Mouse (Mus musculus) right cerebral cortex, adult 18-20 months (tissue): Measurements from ENCODE around the gene Tedc1.
"Not testable (repeated sequence)": the region's sequence is repeated elsewhere in the genome, so short reads cannot be mapped to it uniquely, and the experiment has no call there.

Source experiments
- DNase-seq: peaks from one replicate; pipeline ENCODE4 v3.0.0; 2022; ENCODE audit warnings: mixed read lengths

Tedc1 gene

GRCm38 (mm10) chr12:113155076-113155771 is 997 bp upstream of the Tedc1 start:
- DNase-seq = peak; percentile 18

DNA sequence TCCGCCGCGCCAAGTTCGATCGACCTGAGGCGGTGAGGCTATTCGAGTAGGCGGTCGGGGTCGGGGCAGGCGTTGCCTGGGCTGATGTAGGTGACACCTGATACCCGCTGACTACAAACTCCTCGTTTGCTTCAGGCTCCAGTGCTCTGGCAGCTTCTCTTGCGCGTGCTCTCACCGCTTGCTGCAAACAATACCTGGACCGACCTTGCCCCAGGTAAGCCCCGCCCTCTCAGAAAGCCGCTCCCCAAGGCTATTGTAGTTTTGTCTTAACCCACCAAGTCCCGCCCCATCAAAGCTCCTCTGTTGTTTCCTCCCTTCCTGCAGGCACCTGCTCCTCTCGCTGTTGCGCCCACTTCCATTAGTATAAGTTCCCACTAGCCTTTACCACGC is 314 bp downstream of the Tedc1 start:
- no peak for DNase-seq

GRCm38 (mm10) chr12:113157002-113157401 is 781 bp downstream of the Tedc1 start:
- no peak for DNase-seq

GRCm38 (mm10) chr12:113157521-113157920 is 1.3 kb downstream of the Tedc1 start:
- no peak for DNase-seq

GRCm38 (mm10) chr12:113157971-113158370 is 1.8 kb downstream of the Tedc1 start:
- DNase-seq = no peak

DNA sequence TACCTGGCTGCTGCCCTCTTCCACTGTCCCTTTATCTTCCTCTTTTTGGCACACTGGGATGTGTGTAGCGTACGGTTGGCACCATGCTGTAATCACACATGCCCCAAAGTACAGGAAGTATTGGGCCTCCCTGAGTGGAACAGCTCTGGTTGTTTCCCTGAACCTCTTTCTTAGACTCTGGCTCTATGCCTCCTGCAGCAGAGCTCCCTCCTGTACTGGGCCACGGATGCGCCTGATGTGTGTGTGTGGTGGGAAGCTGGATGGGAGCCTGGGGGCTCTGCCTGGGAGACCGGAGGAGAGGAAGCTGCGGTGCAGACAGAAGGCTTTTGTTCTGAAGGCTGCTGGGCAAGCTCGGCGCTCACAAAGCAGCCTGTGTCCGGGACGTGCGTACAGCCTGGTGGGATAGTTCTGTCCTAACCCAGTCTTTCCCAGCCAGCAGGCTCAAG is 7.4 kb downstream of the Tedc1 start:
- DNase-seq = no peak

DNA sequence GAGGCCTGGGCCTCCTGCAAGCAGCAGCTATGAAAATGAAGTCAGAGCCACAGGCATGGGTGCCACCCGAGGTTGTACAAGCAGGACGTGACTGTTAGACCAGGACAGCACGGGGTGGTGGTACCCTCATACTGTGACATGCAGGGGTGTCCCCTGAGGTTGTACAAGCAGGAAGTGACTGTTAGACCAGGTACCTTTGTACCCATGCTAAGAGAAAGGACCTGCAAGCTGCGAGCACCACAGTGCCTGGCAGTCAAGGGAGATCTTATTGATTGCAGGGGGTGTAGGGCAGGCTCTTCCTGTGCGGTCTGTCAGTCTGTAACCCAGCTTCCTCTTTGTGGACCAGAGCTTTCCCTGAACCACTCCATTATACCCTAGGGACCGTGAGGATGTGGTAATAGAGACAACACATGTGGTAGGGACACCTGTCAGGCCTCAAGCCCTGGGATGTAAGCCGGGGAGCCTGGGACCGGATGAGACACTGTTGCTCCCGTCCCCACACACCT is 11.9 kb downstream of the Tedc1 start:
- DNase-seq = no peak

DNA sequence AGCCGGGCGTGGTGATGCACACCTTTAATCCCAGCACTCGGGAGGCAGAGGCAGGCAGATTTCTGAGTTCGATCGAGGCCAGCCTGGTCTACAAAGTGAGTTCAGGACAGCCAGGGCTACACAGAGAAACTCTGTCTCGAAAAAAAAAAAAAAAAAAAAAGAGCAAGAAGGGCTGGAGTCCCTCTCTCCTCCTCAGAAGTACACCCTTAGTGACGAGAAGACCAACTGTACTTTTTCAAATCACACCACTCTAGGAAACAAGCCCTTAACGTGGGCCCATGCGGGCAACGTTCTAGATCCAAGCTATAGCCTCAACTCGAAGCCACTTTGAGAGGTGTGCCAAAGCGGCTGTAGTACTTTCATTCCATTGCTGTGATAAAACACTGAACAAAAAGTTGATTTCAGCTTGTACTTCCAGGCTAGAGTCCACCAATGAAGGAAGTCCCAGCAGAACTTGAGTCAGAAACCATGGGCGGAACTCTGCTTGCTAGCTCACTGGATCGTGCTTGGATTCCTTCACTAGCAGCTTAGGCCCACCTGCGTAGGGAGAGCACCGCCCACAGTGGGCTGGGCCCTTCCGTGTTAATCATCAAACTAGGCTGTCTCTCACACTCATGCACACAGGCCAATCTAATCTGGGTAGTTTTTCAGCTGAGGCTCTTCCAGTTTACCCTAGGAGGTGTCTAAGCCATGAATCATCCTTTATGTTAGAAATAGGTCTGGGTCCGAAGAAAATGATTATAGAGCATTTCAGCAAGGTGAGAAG is 20.9 kb downstream of the Tedc1 start:
- no peak for DNase-seq

DNA sequence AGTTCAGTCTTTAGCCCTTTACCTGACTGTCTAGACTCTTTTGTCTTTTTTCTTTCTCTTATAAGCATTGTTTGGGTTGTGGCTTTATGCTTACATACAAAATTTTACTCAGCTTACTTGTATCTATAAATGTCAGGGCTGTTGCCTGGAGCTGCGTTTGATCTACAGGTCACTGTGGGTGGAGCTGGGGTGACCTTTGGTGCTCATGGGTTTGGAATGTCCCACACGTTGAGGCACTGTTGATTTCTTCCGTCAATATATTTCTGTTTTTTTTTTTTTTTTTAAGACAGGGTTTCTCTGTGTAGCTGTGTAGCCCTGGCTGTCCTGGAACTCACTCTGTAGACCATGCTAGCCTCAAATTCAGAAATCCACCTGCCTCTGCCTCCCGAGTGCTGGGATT is 24.8 kb downstream of the Tedc1 start:
- DNase-seq = no peak

GRCm38 (mm10) chr12:113184945-113185344 is 28.7 kb downstream of the Tedc1 start:
- no peak for DNase-seq

DNA sequence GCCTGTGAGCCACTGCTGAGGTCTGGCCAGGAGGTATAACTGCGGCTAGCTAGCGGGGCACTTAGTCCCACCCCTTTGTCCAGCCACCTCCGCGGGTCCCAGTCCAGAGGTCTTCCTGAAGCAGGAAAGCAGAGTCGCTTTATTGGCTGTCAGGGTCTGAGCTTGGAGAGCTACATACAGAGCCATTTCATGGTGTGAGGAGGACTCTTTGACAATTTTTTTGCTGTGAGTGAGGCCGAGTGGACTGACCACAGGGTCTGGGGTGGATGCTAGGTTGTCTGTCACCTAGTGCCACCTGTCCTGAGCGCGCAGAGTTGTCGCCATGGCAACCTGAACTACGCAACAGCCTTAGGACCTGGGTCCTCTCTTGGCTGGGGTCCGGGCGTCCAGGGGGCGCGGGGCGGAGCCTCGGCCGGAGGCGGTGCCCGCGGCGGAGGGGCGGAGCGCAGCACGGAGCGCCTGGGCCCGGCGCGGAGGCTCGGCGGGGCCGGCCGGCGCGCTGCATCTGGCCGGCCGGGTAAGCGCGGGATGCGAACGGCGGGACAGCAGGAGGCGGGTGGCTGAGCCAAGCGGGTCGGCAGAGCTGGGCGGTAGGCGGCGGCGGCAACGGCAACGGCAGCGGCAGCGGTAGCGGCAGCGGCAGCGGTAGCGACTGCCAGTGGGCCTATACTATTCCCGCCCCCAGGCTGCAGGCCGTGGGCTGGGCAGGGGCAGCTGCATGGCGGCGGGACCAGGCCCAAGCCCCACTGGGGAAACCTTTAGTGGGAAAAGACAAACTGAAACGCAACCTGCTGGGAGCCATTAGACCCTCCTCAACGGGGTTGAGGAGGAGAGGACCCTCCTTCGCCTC is 29.4 kb downstream of the Tedc1 start, which contains the start of gene Tmem121:
TSS of gene Tmem121 (plus strand) at position 489 of the 850 bp plus-strand sequence.
- DNase-seq = no peak

DNA sequence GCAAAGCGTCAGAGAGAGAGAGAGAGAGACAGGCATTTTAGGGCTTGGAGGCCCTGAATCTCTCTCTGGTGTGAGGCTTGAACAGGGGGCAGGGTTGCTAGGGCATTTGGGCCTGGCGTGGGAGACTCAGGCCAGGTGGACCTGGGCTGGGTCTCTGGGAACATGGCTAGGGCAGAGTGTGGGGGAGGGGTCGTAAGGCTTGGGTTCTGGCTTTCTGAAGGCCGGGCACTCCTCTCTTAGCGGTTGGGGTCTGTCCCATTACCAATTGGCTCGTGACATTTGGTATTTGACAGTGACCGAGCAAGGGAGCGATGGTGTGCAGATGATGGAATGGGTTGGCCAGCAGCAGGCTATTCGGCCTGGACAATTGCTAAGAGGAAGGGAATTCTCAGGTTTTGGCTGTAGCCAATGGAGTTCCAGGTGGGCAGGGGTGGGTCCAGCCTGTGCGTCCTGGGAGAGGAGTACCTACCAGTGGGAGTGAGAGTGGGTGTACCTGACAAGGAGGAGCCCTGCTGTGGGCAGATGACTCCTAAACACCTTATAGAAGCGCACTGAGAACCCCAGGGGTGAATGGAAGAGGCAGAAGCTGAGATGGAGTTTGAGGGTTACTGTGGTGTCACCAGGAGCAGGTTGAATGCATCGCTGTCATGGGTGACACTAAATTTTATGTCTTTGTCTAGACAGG is 30.2 kb downstream of the Tedc1 start:
- no peak for DNase-seq

DNA sequence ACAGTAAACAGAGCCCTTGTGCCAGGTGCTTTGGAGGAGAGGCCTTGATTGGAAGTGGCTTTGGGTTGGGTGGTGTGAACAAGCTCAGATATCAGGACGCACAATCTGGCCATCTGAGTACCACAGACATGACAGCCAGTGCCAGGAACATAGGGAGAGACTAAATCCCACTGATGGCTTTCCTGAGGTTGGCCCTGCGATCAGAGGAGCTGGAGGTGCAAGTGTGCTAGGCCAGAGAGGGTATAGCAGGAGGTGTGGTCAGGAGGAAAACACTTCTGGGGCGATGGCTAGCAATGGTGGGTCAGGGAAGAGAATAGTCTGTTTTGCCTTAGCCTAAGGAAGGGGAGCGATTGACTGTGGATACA is 30.8 kb downstream of the Tedc1 start:
- no peak for DNase-seq

GRCm38 (mm10) chr12:113187584-113188295 is 31.5 kb downstream of the Tedc1 start:
- peak; percentile 94 for DNase-seq

DNA sequence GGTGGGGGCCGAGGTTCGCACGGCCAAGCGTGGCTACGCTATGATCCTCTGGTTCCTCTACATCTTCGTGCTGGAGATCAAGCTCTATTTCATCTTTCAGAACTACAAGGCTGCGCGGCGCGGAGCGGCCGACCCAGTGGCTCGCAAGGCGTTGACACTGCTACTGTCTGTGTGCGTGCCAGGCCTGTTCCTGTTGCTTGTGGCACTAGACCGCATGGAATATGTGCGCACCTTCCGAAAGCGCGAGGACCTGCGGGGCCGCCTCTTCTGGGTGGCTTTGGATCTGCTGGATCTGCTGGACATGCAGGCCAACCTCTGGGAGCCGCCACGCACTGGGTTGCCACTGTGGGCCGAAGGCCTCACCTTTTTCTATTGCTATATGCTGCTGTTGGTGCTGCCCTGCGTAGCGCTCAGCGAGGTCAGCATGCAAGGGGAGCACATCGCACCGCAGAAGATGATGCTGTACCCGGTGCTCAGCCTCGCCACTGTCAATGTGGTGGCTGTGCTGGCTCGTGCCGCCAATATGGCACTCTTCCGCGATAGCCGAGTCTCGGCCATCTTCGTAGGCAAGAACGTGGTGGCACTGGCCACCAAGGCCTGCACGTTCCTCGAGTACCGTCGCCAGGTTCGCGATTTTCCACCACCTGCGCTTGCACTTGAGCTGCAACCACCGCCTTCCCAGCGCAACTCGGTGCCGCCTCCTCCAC is 32.3 kb downstream of the Tedc1 start:
- no peak for DNase-seq

DNA sequence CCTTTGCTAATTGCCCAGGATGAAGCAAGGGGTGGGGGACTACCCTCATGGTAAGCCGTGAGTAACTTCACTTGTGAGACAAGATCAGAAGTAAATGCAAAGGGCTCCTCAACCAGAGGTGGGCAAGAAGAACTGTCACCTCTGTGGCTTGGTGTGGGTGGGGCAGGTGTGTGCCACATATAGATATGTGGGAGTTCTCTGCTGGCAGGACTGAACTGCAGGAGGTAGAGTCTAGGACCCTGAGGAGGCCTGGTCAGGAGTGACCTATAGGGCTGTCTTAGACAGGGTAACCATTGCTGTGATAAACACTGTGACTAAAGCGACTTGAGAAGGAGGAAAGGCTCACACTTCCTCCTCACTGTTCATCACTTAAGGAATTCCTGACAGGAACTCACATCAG is 37.2 kb downstream of the Tedc1 start:
- no peak for DNase-seq

GRCm38 (mm10) chr12:113199132-113199531 is 42.9 kb downstream of the Tedc1 start:
- not testable (repeated sequence) for DNase-seq

DNA sequence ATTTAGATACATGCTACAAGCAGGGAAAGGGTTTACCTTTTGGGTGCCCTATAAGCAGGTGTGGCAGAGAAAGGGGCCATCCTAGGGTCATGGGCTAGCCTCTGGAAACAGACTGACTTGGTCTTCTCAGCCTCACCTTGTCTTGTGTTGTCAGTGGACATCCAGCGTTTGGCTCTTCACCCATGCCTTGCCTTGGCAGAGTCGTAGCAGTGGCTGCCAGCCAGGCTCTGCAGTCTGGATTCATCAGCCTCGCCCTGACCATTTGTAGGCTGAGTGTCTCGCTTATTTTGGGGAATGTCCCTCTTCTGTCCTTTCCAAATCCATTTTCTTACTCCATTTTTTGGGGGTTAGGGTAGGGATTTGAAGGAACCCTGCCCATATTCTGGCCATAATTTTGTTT is 45.1 kb downstream of the Tedc1 start:
- no peak for DNase-seq

DNA sequence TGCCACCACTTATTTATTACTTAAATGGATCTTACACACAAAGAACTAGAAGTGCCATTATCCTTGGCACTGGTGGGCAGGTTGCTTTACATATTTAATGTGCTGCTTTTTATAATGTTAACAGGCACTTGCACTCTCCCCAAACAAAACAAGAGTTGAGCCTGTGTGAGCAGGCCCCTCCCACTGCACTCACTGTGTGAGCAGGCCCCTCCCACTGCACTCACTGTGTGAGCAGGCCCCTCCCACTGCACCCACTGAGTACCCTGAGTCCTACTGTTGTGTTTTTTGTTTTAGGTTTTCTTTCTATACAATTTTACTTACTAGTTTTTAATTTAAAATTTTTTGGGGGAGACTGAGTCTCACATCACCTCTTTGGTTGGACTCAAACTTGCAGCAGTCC is 45.8 kb downstream of the Tedc1 start:
- no peak for DNase-seq

DNA sequence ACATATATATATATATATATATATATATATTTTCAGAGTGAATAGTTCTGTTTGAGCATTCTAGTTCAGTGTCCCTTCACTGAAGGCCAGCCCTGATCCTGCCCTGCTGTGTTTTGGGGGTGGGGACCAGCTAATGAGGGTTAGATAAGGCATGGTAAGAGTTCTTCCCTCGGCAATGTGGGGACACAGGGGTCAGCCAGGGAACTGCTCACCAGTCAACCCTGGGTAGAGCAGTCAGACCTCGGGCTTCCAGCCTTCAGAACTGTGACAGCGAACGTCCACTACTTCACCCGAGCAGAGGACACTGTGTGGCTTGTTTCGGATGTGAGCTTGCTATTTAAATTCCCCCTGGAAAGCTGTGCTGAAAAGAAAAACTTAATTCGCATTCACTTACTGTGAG is 47.3 kb downstream of the Tedc1 start:
- DNase-seq = no peak

DNA sequence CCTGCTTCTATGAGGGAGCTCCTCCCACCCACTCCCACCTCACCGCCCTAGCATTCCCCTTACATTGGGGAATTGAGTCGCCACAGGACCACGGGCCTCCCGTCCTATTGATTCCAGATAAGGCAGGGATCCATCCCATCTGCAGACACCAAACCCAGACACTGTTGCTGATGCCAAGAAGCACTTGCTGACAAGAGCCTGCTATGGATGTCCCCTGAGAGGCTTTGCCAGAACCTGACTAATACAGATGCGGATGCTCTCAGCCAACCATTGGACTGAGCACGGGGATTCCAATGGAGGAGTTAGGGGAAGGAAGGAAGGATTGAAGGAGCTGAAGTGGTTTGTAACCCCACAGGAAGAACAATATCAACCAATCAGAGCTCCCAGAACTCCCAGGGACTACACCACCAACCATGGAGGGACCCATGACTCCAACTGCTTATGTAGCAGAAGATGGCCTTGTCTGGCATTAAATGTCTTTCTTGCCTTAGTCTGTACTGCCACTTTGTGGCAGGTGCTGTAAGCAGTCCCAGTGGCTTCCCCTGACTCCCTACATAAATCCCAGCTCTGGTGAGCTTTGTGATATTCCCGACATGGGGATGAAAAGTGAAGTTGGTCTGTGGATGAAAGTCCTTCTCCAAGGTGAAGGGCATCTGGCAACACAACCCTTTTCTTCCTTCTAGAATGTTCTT is 49.2 kb downstream of the Tedc1 start:
- DNase-seq = no peak
